Mouse (Mus musculus) forebrain, embryonic 14.5 days (tissue): ENCODE measurements around the gene Ppp6r3. TPM values are rescaled to one million over a fixed set of nuclear protein-coding genes. Genes with fewer than 3 reads are reported as not detected.

Experiments used
- ATAC-seq: fragments of 200-750 bp; cut with Nextera tagmentation; 2 replicates; pipeline ENCODE4 v1.8.0; 2017; ENCODE audit warnings: mild to moderate bottlenecking, moderate library complexity
- DNase-seq: peaks from one replicate; pipeline ENCODE4 v3.0.0-alpha.2; 2015; ENCODE audit warnings: low spot score
- H3K27ac ChIP-seq: fragments of 300-500 bp; sonication (generic); 2 replicates; pipeline ENCODE4 v1.5.1; 2014; ENCODE audit warnings: low read depth, mild to moderate bottlenecking, control low read depth, low read length, moderate library complexity
- H3K27me3 ChIP-seq: fragments of 300-500 bp; sonication (generic); replicated peaks from 2 replicates; pipeline ENCODE4 v1.6.1; 2014; ENCODE audit warnings: low read length, control low read depth, mixed read lengths; ENCODE audit not compliant: control insufficient read depth, insufficient read depth
- H3K36me3 ChIP-seq: fragments of 300-500 bp; sonication (generic); 2 replicates; pipeline ENCODE4 v1.6.1; 2014; ENCODE audit warnings: low read length, control low read depth; ENCODE audit not compliant: control insufficient read depth, insufficient read depth
- H3K4me1 ChIP-seq: fragments of 300-500 bp; sonication (generic); 2 replicates; pipeline ENCODE4 v1.6.1; 2014; ENCODE audit warnings: antibody characterized with exemption, low read length, control low read depth; ENCODE audit not compliant: control insufficient read depth, insufficient read depth
- H3K4me2 ChIP-seq: fragments of 300-500 bp; sonication (generic); 2 replicates; pipeline ENCODE4 v1.6.1; 2014; ENCODE audit warnings: mild to moderate bottlenecking, control low read depth, low read length
- H3K4me3 ChIP-seq: fragments of 300-500 bp; sonication (generic); 2 replicates; pipeline ENCODE4 v1.5.1; 2014; ENCODE audit warnings: low read depth, low read length, control low read depth
- H3K9ac ChIP-seq: fragments of 300-500 bp; sonication (generic); 2 replicates; pipeline ENCODE4 v1.6.1; 2014; ENCODE audit warnings: mild to moderate bottlenecking, low read length, control low read depth, moderate library complexity
- H3K9me3 ChIP-seq: fragments of 300-500 bp; sonication (generic); replicated peaks from 2 replicates; pipeline ENCODE4 v1.6.1; 2016; ENCODE audit warnings: low read length, control low read depth, mixed read lengths; ENCODE audit not compliant: control insufficient read depth
- WGBS: fragments of 180-500 bp; shearing (Covaris S2); extraction: QIAGEN DNeasy Blood & Tissue Kit; methylation state at CpG from one replicate; pipeline ENCODE4 v1.1.7; 2014; 5-methylcytosine and 5-hydroxymethylcytosine counted together
- polyA plus RNA-seq: library from polyadenylated mRNA; unstranded; fragments of >200 nt; fragmentation: Nextera tagmentation; extraction: Ambion mirVana; gene quantifications from 2 replicates; pipeline ENCODE4 v1.2.1, GENCODE M21; 2014

Ppp6r3 gene
- polyA plus RNA-seq, 1 experiment from 2014 or later: 59.9 TPM

DNA sequence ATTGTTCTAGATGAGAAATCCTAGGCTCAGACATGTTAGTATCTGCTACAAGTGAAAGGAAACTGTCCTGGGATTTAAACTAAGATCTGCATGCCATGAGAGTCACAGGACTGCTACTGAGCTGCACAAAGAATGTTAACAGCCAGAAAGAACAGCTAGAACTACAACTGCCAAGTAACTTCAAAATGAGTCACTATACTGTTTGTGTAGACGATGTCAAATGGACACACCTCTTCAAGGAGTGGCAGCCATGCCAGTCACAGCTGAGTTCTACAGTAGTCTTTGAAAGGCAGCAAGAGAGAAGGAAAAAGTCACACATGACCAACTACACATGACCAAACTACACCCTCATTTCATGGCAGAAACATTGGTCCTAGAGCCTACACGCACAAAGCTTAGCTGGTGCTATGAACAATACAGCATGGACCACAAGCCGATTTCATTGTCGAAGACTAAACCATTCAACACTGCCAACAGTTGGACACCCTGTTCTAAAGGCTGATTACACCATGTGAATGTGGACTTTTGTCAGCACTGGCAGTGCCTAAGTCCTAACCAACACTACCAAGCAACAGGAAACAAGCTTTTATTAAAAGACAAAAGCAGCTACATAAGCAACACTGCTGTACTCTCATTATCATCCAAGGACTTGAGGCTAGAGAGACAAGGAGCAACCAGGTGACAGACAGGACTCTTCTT, 55.9 kb downstream of the Ppp6r3 start:
- Histone ChIP-seq H3K27me3 (no peaks in the 10 kb centered on the region), H3K9ac (no peak overlapping the region), H3K4me3 (no peak overlapping the region), H3K9me3 (no peaks in the 10 kb centered on the region), H3K4me2 (no peak overlapping the region), H3K36me3 (peaks cover 61% of the 10 kb centered on the region), H3K4me1 (no peaks in the 10 kb centered on the region), H3K27ac (no peak overlapping the region)
- no peak for ATAC-seq
- DNase-seq: no peak
- 90% methylated on average over 4 of the region's 4 CpGs for WGBS

DNA sequence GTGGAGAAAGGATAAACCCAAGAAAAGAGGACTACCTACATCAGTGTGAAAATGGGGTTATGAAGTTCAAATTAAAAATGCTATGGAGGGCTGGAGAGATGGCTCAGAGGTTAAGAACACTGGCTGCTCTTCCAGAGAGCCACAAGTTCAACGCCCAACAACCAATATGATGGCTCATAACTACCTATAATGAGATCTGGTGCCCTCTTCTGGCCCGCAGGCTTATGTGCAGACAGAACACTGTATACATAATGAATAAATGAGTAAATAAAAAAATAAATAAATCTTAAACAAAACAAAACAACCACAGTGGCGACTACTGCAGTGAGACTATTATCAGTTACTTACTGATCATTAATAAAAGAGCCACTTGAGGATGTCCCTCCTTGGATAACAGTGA, 78.3 kb downstream of the Ppp6r3 start:
- 96% methylated on average over 3 of the region's 3 CpGs for WGBS

DNA sequence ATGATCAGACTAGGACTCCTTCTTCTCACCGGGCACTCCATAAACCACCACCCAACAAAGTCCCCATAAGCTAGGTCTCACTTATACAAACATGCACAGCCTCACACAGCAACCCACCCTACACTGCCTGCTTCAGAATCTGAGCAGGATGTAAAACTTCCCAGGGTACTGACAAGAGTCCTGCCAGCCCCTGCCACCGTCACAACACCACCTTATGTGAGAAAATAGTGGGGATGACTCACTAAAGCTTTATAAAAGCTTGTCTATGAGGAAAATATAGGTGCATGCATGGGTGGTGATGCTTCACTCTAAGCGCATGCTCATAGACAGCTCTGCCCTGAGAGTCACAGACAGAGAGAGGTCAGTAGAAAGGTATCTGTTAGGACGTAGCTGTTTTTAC, 85.7 kb downstream of the Ppp6r3 start:
- H3K9me3 ChIP-seq: no peaks in the 10 kb centered on the region
- WGBS: 94% methylated on average over 4 of the region's 4 CpGs
- peaks cover 92% of the 10 kb centered on the region for H3K36me3 ChIP-seq
- ATAC-seq: no peak
- H3K4me3 ChIP-seq: no peak overlapping the region
- H3K9ac ChIP-seq: no peak overlapping the region
- H3K27me3 ChIP-seq: no peaks in the 10 kb centered on the region
- H3K4me1 ChIP-seq: no peaks in the 10 kb centered on the region
- no peak for DNase-seq
- no peak overlapping the region for H3K4me2 ChIP-seq
- H3K27ac ChIP-seq: no peak overlapping the region

More for the DNA sequence above, 78.3 kb downstream of the Ppp6r3 start:
- Histone ChIP-seq H3K4me2 (no peak overlapping the region), H3K36me3 (peaks cover 72% of the 10 kb centered on the region), H3K27ac (no peak overlapping the region), H3K27me3 (no peaks in the 10 kb centered on the region), H3K9me3 (no peaks in the 10 kb centered on the region), H3K4me3 (no peak overlapping the region), H3K9ac (no peak overlapping the region), H3K4me1 (no peaks in the 10 kb centered on the region)
- ATAC-seq (no peak), DNase-seq (no peak)

DNA sequence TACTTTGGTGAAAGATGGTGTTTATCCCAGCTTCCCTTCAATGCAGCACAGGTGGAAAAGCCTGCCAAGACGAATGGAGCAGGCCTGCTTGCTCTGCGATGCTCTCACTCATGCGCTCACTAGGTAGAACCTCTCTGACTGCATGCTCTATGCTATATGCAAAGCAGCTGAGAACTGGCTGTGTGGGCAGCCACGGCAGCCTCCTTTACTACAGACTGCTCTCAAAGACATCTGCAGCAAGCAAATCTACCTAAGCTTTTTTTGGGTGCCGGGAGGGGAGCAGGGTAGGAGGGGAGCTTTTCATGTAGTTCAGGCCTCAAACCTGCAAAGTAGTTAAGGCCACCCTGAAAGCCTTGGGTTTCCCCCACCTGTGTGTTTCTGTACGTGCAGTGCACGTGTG, 92.7 kb downstream of the Ppp6r3 start:
- Histone ChIP-seq H3K9ac (no peak overlapping the region), H3K27me3 (no peaks in the 10 kb centered on the region), H3K4me2 (no peak overlapping the region), H3K9me3 (no peaks in the 10 kb centered on the region), H3K36me3 (peaks cover 80% of the 10 kb centered on the region), H3K27ac (no peak overlapping the region), H3K4me3 (no peak overlapping the region), H3K4me1 (no peaks in the 10 kb centered on the region)
- DNase-seq (no peak), ATAC-seq (no peak)
- 97% methylated on average over 7 of the region's 7 CpGs for WGBS

DNA sequence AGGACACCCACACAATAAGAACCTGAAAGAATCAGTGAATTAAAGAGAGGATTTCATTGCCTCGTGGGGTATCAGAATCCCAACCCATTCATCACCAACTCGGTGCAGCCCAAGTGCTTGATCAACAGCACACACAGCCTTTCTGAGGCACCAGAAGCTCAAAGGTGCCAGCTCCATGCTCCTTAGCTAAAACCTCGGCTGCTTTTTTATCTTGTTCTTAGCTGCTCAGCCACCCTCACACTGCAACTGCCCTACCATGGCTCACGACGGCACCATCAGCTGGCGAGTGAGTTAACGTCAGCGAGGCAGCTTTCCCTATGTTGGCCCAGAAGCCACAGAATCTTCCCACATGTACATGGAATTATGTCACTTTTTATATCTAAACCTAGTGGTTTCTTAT, 95.4 kb downstream of the Ppp6r3 start:
- no peak for ATAC-seq
- Histone ChIP-seq H3K4me3 (no peak overlapping the region), H3K9ac (no peak overlapping the region), H3K9me3 (no peaks in the 10 kb centered on the region), H3K27me3 (no peaks in the 10 kb centered on the region), H3K36me3 (peaks cover 77% of the 10 kb centered on the region), H3K4me2 (no peak overlapping the region), H3K27ac (no peak overlapping the region), H3K4me1 (no peaks in the 10 kb centered on the region)
- 80% methylated on average over 8 of the region's 8 CpGs for WGBS
- DNase-seq: no peak

GRCm38 (mm10) chr19:3476996-3477395, 98.6 kb downstream of the Ppp6r3 start:
- Histone ChIP-seq H3K9me3 (no peaks in the 10 kb centered on the region), H3K9ac (no peak overlapping the region), H3K27me3 (no peaks in the 10 kb centered on the region), H3K4me3 (no peak overlapping the region), H3K4me2 (no peak overlapping the region), H3K27ac (no peak overlapping the region), H3K36me3 (peaks cover 76% of the 10 kb centered on the region), H3K4me1 (no peaks in the 10 kb centered on the region)
- WGBS: 94% methylated on average over 3 of the region's 3 CpGs
- ATAC-seq: no peak
- DNase-seq: no peak

- 93% methylated on average over 2 of the region's 2 CpGs for WGBS
Observed at GRCm38 (mm10) chr19:3471218-3471617, 104.3 kb downstream of the Ppp6r3 start.

DNA sequence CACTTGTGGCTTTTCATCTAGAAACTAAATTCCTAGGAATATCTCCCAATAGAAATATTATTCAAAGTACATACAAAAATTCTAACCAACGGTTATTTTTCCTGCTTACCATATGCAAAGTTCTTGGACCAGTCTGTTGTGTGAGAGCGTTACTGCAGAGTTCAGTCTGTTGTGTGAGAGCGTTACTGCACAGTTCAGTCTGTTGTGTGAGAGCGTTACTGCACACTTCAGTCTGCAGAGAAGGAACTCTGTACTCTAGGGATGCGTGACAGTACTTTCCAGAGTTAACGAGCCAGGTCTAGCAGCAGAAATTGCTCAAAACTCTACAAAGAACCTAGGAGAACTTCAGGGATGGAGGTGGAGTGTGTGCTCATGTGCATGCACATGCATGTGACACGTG, 108.0 kb downstream of the Ppp6r3 start:
- WGBS: 87% methylated on average over 7 of the region's 7 CpGs
- DNase-seq (no peak), ATAC-seq (no peak)
- Histone ChIP-seq H3K4me3 (no peak overlapping the region), H3K4me2 (no peak overlapping the region), H3K9ac (no peak overlapping the region), H3K27ac (no peak overlapping the region), H3K4me1 (no peaks in the 10 kb centered on the region), H3K27me3 (no peaks in the 10 kb centered on the region), H3K9me3 (no peaks in the 10 kb centered on the region), H3K36me3 (peaks cover 99% of the 10 kb centered on the region)

More at GRCm38 (mm10) chr19:3471218-3471617, 104.3 kb downstream of the Ppp6r3 start:
- Histone ChIP-seq H3K4me2 (no peak overlapping the region), H3K4me3 (no peak overlapping the region), H3K9ac (no peak overlapping the region), H3K4me1 (no peaks in the 10 kb centered on the region), H3K36me3 (peaks cover 88% of the 10 kb centered on the region), H3K27me3 (no peaks in the 10 kb centered on the region), H3K9me3 (no peaks in the 10 kb centered on the region), H3K27ac (no peak overlapping the region)
- DNase-seq: no peak
- no peak for ATAC-seq

DNA sequence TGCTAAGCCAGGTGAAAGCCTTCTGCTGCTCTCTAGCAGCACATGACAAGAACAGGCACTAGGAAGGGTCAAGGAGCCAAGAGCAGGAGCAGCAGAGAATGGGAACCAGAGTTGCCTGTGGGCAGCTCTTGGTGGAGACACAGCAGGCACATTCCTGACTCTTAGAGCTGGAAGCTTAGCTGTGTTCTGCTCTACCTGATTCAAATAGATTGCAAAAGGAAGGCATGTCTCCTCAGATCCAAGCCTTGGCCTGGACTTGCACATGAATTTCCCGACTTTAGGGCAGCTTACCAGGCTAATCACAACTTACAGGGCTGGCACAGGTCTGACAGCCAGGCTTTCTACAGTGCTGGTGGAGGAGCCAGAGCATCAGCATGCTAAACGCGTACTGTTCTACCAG, 115.6 kb downstream of the Ppp6r3 start:
- ATAC-seq: no peak
- H3K4me2 ChIP-seq: no peak overlapping the region
- no peaks in the 10 kb centered on the region for H3K4me1 ChIP-seq
- 94% methylated on average over 3 of the region's 3 CpGs for WGBS
- no peak overlapping the region for H3K9ac ChIP-seq
- no peaks in the 10 kb centered on the region for H3K9me3 ChIP-seq
- H3K27me3 ChIP-seq: no peaks in the 10 kb centered on the region
- DNase-seq: no peak
- peaks cover 99% of the 10 kb centered on the region for H3K36me3 ChIP-seq
- no peak overlapping the region for H3K27ac ChIP-seq
- no peak overlapping the region for H3K4me3 ChIP-seq
